Mouse (Mus musculus) heart, adult 2 months (tissue): ENCODE measurements around the gene Thbs1.

Source experiments
- CTCF ChIP-seq: fragments of 200-600 bp; IDR thresholded peaks from 2 replicates; pipeline ENCODE4 v1.8.1; 2022; ENCODE audit warnings: antibody characterized with exemption, mild to moderate bottlenecking, moderate library complexity
- EP300 ChIP-seq: fragments of 200-500 bp; IDR thresholded peaks from 2 replicates; pipeline ENCODE4 v1.6.1; 2011; ENCODE audit warnings: low read depth, low read length, control low read depth; ENCODE audit not compliant: insufficient read depth
- POLR2A ChIP-seq: fragments of 200-500 bp; IDR thresholded peaks from 2 replicates; pipeline ENCODE4 v1.6.1; 2011; ENCODE audit warnings: mild to moderate bottlenecking, low read depth, low read length, control low read depth; ENCODE audit not compliant: insufficient read depth

DNA sequence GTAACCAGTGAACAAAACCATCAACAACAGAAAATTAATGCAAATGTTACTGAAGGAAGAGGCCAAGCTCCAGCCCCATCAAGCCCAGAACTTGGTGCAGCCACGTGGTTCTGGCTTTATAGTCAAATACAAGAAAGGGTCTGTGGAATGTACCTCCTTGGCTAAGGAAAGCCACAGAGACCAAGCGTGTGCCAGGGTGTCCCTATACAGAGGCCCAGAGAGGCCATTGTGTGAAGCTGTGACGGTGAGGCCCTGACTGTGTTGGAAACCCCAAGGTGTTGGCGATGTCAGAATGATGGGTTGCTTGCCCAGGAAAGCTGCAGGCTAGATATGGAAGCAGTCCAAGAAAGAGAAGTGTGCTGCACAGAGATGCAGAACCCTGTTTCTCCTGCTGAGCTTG is 56.1 kb downstream of the Thbs1 start:
- TF ChIP-seq EP300 (no peak), CTCF (no peak), POLR2A (no peak)
